Mouse (Mus musculus): ENCODE data around the gene Dpyd.

The Dpyd gene

DNA sequence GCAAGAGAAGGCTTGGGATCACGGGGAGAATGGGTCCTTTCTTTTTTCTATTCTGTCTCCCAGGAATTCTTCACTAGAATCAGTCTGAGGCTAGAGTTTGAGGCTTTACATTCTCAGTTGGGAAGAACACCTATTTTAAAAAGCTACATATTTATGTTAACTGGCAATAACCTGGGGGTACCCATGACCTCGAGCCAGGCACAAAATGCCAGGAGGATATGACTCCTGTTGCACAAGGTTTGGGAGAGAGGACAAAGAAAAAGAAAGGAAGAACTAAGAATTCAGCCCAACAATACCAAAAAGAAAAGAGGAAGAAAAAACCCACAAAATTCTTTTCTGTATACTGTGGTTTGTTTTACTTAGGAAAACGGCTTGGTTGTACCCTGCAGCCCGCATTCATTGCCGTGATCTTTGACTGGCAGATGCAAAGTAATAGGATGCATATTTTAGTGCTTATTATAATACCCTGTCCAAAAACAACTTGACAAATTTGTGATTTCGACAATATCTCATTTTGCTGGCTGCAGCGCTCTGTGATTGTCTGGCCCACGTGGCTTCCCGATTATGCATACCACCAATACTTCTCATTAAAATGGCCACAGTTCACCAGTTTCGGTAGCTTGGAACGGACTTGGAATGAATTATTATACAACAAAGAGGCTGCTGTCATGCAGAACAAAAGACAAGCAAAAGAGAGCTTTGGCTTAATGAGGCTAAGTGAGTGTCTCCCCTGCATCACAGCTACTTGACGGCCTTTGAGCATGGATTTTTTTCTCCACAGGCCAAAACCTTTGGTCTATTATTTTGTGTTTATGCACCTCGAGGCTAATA lies 799.8 kb downstream of the Dpyd start:
- no peak for DNase-seq

DNA sequence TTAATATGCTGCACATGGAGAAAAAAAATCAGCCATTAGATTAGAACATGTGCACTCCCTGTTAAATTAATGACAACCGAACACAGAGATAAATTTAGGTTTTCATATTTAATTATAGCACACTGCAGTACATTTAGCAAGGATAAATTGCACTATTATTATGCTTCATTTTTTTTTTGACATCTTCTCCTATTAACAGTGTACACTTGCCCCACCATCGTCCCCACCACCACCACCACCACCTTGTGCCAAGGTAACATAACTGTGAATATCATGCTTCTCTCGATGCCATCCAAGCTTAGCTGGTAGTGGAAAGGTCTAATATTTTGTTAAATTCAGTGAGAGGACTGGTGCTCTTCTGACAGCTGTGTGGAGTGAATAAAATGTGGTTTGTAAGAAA lies 800.5 kb downstream of the Dpyd start:
- DNase-seq, result no peak

DNA sequence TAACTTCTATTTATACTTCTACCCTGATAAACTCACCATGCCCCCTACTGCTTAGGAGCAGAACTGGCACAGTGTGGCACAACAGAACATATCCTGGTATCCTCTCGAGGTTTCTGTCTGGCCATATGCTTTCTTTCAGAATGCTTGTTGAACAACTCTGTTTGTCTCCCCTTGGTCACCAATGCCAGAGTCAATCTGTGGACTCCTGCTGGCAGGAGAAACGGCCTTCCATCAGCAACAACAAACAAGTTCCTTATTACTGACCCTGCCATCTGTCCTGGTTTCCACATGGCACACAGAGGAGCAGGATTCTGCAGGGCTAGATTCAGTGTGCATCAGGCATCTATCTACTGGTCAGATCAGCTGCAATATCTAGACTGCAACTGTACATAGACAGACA lies 807.0 kb downstream of the Dpyd start:
- no peak for DNase-seq

GRCm38 (mm10) chr3:119381119-119381518 lies 819.2 kb downstream of the Dpyd start:
- DNase-seq, result no peak

DNA sequence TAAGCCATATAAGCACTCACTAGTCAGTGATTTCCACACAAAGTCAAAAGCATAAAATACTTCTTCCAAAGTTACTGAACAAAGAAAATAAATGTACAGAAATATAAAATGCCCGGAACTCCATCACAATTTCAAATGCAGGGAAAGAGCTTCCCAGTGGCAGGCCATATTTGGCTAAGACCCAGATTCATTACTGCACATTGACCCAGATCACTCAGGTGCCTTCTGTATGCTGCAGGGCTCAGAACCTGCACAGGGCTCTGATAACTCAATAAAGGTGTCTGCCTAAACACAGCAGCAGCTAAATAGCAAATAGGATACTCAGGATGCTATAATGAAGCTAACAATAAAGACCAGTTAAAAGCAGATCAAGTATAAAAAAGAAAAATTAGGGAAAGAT lies 820.5 kb downstream of the Dpyd start:
- DNase-seq, result no peak

- DNase-seq, result no peak
These were observed 825.6 kb downstream of the Dpyd start for GRCm38 (mm10) chr3:119387332-119388105.

DNA sequence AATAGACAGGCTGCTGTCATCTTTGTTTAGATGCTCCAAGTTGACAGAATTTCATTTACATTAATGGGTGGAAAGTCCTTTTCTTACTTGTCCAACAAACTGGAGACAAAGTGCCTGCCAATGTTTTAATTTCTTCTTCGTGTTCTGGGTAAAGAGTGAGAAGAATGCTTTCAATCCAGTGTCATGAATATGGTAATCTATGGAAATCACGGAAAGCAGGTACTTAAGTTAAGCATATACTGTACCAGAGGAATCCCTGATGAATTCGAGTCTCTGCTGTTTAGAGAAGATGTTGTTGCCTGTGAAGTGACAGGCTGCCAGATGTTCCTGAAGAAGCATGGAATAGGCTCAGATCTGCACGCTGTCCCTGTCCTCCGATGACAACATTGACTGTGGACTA lies 835.3 kb downstream of the Dpyd start:
- DNase-seq, result no peak

DNA sequence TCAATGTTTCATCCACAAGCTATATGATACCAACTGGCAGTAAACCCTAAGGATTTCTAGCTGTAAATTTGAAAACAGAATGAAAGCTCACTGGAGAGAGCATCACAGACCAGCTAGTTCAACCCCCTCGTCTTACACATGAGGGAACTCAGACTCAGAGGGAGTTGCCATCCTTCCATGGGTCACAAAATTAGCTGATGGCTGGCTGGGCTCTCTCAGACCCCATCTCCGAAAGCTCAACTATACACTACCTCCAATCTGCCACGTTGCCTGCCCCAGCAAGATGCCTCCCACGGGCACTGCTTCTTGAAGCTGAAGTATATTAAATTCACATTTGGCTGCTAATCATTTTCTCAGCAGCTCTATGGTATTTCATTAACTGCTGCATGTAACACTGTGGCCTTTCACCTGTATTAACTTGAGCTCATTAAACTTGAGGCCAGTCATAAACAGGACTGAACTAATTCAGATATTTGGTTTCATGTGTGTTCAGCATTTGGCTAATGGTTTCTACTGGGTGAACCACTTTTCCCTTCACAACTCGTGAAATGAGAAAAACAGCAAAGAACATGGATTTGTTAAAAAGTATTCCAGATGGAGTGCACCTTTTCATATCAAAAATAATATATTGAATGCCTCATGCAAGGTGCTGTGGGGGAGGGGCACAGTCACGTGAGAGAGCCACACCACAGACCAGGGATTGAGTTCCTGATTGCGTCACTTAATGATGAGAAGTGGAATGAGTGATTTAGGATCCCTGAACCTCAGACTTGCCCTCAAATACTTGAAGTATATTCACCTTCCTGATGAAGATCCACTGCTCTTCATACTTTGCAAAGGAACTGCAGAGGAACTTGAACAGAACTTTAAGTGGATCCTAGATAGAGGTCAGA lies 841.2 kb downstream of the Dpyd start:
- DNase-seq, result peak; percentile 3 to 34

DNA sequence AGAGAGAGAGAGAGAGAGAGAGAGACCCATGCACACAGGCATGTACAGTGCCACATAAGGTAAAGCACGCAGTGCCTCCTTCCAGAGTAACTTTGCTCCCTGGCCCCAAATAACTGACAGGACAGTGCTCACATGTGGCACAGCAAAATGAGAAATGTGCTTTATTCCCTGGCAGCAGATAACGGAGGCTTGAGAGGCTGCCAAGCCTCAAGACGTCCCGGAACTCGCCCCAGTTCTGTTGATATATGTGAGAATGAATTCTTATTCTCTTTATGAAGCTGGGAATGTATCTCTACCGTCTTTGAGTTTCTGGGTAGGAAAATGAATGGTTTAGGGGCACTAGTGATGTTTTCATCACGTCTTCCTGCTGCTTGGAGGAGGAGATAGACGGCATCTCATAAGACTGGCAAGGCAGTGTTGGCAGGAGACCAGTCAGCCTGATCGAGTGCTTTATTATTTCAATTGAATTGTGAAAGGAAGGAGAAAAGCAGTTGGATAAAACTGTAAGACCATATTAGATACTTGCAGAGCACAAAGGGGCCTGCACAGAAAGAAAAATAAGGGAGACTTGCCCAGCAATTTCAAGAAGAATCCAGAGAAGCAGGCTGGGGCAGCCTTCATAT lies 857.3 kb downstream of the Dpyd start:
- no peak for DNase-seq

GRCm38 (mm10) chr3:119419745-119420144 lies 857.8 kb downstream of the Dpyd start:
- DNase-seq, result no peak

DNA sequence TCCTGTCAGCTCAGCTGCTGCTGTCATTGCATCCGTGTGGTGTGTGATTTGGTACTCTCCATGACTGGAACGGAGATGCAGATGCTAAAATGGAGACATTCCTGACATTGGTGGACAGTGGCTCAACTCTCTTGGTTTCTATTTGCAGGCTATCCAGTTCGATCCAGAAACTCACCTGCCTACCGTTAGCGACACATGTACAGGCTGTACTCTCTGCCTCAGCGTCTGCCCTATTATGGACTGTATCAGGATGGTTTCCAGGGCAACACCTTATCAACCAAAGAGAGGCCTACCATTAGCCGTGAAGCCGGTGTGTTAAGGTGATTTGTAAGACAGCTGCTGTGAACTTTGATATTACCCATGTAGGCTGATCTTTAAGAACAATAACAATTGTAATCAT lies 869.4 kb downstream of the Dpyd start:
- no peak for DNase-seq

- DNase-seq, result no peak
These were observed 869.8 kb downstream of the Dpyd start for GRCm38 (mm10) chr3:119431757-119432156.

DNA sequence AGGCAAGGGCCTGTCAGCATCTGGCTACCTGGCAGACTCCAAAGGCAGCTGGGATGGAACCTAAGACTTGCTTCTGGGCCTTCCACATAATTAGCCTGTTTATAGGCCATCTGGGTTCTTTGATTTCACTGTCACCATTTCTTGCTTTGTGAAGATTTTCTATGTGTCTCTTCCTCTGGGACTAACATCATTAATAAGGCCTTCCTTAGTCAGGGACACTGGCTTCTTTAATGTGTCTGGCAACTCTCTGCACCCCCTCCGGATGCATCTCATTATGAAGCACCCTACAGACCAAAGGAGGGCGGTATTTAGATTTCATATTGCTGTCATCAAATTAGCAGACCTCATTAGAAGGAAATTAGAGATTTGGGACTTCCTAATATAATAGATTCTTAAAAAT lies 885.6 kb downstream of the Dpyd start:
- DNase-seq, result no peak

DNA sequence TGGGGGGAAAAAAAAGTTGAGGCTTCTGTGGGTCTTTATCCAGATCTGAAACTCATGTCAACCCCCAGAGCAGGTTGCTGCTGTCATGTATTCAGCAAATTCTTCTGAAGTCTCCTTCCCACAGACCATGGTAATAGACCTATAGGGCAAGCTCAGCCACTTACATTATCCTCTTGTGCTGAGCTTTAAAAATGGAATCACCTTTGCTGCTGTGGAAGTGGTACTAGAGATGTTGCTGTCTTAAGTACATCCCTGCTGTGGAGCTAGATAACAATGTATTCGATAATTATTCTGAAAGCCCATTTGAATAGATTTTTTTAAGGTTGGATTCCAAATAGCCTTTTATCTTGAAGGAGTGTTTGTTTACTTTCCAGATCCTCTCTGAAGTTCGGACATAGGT lies 902.1 kb downstream of the Dpyd start:
- no peak for DNase-seq

GRCm38 (mm10) chr3:119464479-119464878 lies 902.5 kb downstream of the Dpyd start:
- DNase-seq, result no peak

- peak; percentile 21 to 38 for DNase-seq
These were observed 905.8 kb downstream of the Dpyd start for GRCm38 (mm10) chr3:119467723-119468122.
